Mouse (Mus musculus) activated CD4-positive, CD25-positive, alpha-beta regulatory T cell, adult 4 months (primary cell): Measurements from ENCODE around the gene Cplx3. TPM values are rescaled to one million over a fixed set of nuclear protein-coding genes. Genes with fewer than 3 reads are reported as not detected.

ENCODE experiments used
- ATAC-seq: one replicate; pipeline ENCODE4 v1.8.0; 2017
- polyA plus RNA-seq, 2 experiments: library from polyadenylated mRNA; unstranded; fragments of 100-300 nt; shearing (Covaris generic); gene quantifications; one replicate each; pipeline ENCODE4 v1.2.1; 2017

Cplx3 gene
- polyA plus RNA-seq, 2 experiments from 2014 or later = not detected

- ATAC-seq = no peak
These were observed 32.8 kb upstream of the Cplx3 start for GRCm38 (mm10) chr9:57638651-57639459.

- ATAC-seq = no peak
These were observed 31.8 kb upstream of the Cplx3 start for GRCm38 (mm10) chr9:57637741-57638322.

- ATAC-seq = no peak
These were observed 31.2 kb upstream of the Cplx3 start for GRCm38 (mm10) chr9:57637272-57637671.

DNA sequence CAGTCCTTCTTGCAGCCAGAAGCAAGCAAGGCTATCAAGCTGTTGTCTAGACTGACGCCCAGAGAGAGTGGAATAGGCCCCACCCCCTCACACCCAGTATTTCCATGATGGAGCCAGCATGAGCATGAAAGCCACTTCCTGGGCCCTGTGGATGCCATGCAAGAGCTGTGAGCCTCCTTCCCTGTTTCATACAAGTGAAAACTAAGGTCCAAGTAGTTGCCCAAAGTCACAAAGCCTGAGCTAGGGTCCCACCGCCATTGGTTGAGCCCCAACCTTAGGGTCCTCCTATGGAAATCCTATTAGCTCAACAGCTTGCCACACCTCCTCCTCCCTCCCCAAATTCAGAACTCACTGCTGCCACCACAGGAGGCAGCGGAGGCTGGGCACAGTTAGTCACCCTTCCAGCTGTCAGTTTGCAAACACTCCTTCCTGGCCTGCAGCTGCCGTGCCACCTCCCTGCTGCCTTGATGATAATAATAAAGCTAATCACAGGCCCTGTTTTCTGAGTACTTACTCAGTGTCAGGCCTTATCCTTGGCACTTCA, 27.5 kb upstream of the Cplx3 start:
- peak; percentile 70 for ATAC-seq

GRCm38 (mm10) chr9:57629118-57629874, 23.2 kb upstream of the Cplx3 start:
- ATAC-seq = peak; percentile 44

GRCm38 (mm10) chr9:57628717-57629116, 22.6 kb upstream of the Cplx3 start:
- no peak for ATAC-seq

DNA sequence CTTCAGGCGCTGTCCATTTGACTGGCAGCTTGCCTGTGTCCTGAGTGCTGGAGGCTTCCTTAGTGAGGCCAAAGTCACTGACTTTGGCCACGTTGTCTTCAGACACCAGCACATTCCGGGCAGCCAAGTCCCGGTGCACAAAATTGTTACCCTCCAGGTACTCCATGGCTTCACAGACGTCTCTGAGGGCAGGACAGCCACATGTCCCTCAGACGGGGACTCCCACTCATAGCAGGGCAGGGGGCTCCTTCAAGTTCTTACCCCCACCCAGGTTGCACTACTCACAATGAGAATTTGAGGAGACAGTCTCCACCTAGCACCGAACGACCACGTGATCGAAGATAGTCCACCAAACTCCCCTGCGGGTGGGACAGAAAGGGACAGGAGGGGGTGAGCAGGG, 21.8 kb upstream of the Cplx3 start:
- no peak for ATAC-seq

DNA sequence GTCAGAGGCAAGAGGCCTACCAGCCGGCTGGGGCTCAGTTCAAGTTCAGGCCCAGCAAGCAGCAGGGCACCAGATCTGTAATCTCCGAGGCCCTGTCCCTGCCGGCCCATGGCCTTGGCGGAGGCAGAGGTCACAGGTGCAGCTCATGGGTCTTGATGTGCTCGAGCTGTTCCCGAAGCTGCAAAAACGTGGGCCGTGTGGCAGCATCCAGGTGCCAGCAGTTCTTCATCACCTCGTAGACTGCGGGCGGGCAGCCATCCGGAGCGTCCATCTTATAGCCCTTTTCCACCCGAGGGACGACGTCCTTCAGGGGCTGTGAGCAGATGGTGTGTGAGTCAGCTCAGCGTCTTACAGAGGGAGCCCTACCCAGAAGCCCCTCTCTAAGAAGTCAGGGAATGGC, 21.1 kb upstream of the Cplx3 start:
- ATAC-seq = no peak

- no peak for ATAC-seq
These were observed 19.8 kb upstream of the Cplx3 start for GRCm38 (mm10) chr9:57625674-57626500.

- ATAC-seq = no peak
These were observed 18.2 kb upstream of the Cplx3 start for GRCm38 (mm10) chr9:57624295-57624694.

- ATAC-seq = no peak
These were observed 14.6 kb upstream of the Cplx3 start, which contains the start of gene Lman1l for GRCm38 (mm10) chr9:57620674-57621073. Gene Lman1l, minus strand, starts transcription at chr9:57620774.

GRCm38 (mm10) chr9:57618854-57619253, 12.8 kb upstream of the Cplx3 start:
- no peak for ATAC-seq

DNA sequence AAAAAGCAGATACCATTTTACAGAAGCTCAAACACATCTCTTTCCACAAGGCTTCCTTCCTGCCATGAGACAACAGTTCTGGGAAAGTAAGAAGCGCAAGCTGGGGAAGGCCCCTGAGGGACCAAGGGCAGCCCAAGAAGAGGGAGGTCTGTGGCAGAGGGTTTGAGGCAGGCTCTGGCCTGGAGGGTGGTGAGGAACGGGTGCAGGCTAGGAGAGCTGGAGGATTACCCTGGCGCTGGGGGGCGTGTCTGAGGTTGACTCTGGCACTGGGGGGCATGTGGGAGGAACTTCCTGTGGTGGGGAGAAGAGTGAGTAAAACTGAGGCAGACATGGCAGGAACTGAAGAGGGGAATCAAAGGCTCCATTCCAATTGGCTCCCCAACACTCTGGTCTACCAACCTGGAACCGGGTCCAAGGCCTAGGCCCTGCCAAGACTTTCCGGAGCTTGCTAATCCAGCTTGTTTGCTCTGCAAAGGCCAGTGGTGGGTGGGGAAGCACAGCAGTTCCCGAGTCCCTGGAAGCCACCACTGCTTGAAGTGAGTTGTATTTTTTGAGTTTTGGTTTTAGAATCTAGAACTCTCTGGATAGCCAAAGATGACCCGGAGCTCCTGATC, 11.6 kb upstream of the Cplx3 start:
- ATAC-seq = no peak

GRCm38 (mm10) chr9:57614786-57615185, 8.7 kb upstream of the Cplx3 start:
- ATAC-seq = no peak

DNA sequence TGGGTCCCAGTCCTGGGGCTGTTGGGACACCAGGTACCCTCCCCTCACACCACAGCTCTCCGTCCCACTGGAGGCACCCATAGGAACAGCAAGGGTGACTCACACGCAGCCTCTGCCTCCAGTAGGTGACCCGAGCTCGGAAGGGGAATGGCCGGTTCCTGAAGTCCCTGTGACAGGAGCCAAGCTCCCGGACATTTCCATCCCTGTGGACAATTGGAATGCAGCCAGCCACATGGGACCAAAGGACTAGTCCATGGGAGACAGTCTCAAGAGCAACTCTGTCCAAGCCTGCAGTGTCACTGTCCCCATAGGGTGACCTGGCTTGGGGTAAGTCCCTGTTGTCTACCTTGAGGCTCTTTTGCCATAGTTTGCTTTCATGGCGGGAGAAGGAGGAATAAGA, 7.9 kb upstream of the Cplx3 start:
- ATAC-seq = no peak

GRCm38 (mm10) chr9:57612587-57612986, 6.5 kb upstream of the Cplx3 start:
- no peak for ATAC-seq

DNA sequence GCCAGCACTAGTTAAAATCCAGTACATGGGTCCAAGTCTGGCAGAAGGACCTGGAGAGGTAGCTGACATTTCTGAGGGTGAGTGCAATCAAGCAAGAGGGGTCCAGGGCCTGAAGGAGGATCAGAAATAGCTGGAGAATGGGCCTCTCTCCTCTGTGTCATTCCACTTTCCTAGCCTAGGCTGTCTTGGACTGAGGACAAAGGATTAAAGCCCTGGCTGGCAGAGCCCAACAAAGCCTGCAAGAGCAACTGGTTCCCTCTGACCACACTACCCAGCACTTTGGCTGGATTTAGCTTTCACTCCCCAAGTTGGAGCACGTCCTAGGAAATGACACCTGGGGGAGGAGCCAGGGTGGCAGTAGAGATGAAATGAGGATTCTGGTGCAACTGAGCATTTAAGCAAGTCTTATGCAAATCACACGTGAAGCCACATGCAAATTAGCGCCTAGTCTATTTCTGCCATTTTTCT, 4.3 kb upstream of the Cplx3 start:
- no peak for ATAC-seq

DNA sequence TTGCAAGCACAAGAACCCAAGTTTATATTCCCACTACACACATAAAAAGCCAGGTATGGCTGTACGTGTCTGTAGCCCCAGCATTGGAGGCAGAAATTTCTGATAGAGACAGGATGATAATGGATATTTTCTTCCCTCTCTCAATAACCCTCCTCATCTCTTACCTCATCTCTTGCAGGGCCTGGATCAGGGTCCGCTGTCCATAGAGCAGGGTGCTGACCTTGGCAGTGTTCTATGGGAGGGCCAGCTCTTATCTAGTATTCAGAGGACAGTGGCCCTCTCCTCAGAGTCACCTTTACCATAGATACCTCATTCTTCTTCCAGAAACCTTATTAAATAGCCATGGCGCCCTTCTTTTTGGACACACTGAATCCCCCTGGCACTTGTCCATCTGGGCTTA, 3.7 kb upstream of the Cplx3 start:
- no peak for ATAC-seq

GRCm38 (mm10) chr9:57605503-57605902, 578 bp downstream of the Cplx3 start:
- ATAC-seq = no peak

DNA sequence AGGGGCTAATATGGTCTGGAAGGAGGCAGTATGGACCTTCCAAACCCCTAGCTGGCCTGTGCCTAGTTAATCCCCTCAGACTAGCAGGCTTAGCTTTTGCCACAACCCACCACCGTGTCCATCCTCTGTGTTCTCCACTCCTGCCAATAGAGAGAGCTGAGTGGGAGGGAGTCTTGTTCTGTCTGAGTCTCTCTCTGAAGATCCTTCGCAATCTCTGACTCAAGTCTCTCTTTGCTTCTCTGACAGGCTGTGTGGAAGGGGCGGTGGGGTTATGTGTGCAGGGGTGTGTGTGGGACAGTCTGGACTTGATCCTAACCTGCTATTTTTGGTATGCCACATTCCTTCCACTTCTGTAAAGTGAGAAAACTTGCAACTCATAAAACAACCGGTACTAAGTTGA, 1.2 kb downstream of the Cplx3 start:
- ATAC-seq = no peak

- ATAC-seq = no peak
These were observed 4.0 kb downstream of the Cplx3 start for GRCm38 (mm10) chr9:57602098-57602497.

DNA sequence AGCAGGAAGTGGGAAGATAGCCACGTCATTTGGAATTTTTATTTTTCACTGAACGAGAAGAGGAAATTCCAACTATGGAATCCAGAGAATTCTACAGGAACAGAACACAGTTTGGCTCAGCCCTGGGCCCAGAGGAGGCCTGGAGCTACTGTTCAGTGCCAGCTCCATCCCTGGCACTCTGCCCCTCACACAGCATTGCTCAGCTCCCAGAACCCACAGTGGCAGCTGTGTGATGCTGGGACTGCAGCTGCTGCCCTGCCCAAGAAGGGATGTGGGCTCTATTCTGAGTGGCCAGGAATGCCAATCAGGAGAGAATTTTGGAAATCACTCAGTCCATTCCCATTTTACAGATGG, 4.8 kb downstream of the Cplx3 start:
- ATAC-seq = no peak
